Mouse (Mus musculus) retina, postnatal 1 day (tissue): Measurements from ENCODE around the gene Kcnk7.

Source experiments
- DNase-seq: peaks from one replicate; pipeline ENCODE4 v3.0.0-alpha.2; 2012

Gene Kcnk7

DNA sequence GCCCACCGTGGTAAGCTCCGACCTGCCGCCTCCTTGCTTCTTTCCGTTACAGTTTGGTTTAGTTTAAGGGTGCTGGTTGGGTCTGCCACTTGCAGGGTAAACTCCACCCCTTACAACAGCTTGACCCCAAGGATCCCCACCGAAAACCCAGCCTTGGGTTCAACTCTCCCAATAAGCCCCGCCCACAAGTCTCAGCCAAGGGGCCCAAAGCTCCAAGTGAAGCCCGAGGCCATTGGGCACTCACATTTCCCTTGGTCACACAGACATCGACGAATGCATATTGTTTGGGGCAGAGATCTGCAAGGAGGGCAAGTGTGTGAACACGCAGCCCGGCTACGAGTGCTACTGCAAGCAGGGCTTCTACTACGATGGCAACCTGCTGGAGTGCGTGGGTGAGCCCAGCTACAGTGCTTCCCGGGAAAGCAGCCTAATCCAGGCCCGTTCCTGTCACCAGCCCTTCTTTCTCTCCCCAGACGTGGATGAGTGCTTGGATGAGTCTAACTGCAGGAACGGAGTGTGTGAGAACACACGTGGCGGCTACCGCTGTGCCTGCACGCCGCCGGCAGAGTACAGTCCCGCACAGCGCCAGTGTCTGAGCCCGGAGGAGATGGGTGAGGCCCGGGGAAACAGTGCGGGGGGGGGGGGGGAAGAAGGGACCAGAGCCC lies 52.3 kb downstream of the Kcnk7 start:
- DNase-seq = peak; percentile 48
